Mouse (Mus musculus) heart, postnatal 0 days (tissue): Measurements from ENCODE around the gene Src.

Source experiments
- CTCF ChIP-seq: IDR thresholded peaks from 2 replicates; pipeline ENCODE4 v1.5.1; 2016; ENCODE audit warnings: antibody characterized with exemption, control low read depth, low read depth
- EP300 ChIP-seq: IDR thresholded peaks from 2 replicates; pipeline ENCODE4 v1.6.1; 2016; ENCODE audit warnings: antibody characterized with exemption, low read depth

- TF ChIP-seq EP300 (no peak), CTCF (no peak)
These were observed 22.9 kb upstream of the Src start for GRCm38 (mm10) chr2:157395371-157395770.
